Mouse (Mus musculus): ENCODE measurements at regions not wholly inside any gene's neighbourhood (a gene's known extent, or its start where the extent isn't known, plus 50 kb on each side); places are given as distances from the start of the nearest gene placed in this dataset.

DNA sequence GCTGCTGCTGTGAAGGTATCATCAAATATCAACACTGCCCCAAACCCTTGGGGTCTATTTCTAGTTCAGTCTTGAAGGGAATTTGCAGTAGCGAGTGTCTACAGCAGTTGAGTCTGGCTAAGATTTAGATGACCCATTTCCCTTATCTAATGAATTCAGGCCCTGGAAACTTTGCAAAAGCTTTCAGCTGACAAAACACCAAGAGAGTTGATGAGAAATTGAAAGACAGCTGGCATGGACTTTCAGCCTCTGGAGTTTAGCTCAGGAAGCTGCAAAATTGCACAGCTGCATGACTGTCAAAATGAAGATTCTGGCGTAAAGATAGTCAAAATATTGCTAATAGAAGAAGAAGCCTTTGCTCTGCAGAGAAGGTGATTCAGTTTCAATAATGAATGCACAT is 144.9 kb upstream of the Slc39a10 start:
- TF ChIP-seq CTCF (IDR thresholded peaks at IDR 0.05; ENCODE audit: low read depth) = no peak
- no peak for TF ChIP-seq EP300 (IDR thresholded peaks at IDR 0.05; ENCODE audit: low read depth)

Measured in liver, embryonic 14.5 days (tissue).